Mouse (Mus musculus) kidney, adult 8-10 months (tissue): ENCODE data around the gene 1700001O22Rik.

Source experiments
- DNase-seq, 2 experiments: peaks; one replicate each; pipeline ENCODE4 v3.0.0; 2022

Gene 1700001O22Rik

DNA sequence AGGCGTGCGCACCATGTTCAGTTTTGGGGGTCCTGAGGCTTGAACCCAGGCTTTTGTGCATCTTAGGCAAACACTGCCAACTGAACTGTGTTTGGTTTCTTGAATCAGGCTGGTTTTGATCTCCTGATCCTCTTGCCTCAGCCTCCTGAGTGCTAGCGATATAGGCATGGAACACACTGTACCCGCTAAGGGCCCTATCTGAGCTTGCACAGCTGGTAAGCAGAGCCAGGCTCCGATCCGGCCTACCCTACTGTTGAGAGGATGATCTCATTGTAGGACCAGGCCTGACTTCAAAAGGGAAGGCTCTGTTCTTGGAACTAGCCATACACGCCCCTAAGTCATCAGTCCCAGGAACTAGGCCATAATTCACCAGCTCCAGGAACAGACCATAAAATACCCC, 7.1 kb upstream of the 1700001O22Rik start:
- no peak for DNase-seq

DNA sequence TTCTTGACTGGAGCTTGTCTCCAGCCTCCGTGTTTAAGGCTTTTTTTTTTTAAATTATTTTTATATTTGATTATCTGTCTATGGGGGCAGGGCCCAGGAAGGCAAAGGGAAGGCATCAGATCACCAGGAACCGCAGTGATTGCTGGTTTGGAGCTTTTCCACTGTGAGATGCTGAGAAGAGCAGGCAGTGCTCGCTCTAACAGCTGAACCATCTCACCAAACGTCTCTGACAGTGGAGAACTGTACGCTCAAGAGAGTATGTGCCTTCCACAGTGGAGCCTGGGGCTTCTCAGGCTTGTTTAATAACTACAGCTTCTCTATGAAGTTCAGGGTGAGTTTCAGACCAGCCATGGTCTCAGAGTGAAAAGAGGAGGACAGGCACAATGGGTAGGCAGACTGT, 6.0 kb upstream of the 1700001O22Rik start:
- DNase-seq: no peak

DNA sequence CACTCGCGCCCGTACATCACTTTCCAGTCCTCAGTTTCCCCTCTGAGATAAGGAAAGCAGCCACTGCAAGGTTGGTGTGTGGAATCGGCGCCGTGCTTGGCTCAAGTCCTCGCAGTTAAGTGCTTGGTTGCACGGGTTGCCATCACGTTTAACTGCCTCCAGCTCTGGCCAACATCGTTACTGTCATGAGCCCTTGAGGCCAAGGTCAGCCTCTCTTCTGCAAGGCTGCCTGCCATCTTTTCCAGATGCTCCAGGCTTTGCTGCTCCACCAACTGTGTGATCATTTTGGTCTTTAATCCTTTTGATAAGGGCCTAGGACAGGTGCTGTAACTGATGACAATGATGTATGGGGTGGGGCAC, 4.8 kb upstream of the 1700001O22Rik start:
- DNase-seq: no peak

DNA sequence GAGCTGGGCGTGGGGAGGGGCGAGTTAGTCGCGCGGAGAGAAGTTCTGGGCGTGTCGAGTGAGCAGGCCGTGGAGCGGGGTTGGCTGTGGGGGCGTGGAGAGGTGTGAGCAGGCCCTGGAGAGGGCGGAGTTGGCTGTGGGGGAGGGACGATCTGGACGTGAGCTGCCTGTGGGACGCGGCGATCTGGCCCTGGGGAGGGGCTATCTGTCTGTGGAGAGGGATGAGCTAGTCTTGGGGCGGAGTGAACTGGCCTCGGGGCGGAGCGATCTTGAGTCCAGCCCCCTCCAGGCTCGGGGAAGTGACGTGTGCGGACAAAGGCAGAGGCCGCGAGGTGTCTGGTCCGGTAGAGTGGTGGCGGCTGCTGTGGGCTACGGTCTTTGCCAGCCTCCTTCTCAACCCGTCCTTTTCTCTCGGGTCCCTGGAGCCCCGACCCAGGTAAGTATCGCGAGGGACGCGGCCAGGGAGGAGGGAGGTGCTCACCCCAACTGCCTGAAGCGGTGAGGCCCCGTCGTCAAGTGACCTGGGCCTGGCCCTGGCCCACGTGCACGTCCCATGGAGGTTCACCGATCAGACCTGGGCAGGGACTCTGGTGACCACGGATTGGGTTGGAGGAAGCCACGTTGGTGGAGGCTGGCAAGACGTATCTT, 4.3 kb upstream of the 1700001O22Rik start, which contains the start of gene Ntmt1:
TSS of gene Ntmt1 (plus strand) at position 179 of the 648 bp plus-strand sequence.
- DNase-seq: peak; percentile 100

DNA sequence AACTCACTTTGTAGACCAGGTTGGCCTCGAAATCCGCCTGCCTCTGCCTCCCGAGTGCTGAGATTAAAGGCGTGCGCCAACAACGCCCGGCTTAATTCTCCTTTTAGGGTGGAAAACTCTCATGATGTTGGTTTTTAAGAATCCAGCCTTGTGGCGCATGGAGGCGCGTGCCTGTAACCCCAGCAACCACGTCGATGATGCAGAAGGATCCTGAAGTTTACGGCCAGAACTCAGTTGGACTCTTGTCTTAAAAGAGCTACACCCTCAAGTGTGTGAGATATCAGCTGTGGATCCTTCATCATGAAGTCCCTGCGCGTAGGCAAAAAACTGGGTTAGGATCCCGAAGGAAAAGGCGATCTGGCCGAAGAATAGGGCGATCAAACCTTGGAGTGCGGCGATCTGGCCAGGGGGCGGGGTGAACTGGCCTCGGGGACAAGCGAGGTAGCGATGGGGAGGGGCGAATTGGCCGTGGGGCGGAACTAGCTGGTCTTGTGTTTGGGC, 3.7 kb upstream of the 1700001O22Rik start:
- DNase-seq: no peak

DNA sequence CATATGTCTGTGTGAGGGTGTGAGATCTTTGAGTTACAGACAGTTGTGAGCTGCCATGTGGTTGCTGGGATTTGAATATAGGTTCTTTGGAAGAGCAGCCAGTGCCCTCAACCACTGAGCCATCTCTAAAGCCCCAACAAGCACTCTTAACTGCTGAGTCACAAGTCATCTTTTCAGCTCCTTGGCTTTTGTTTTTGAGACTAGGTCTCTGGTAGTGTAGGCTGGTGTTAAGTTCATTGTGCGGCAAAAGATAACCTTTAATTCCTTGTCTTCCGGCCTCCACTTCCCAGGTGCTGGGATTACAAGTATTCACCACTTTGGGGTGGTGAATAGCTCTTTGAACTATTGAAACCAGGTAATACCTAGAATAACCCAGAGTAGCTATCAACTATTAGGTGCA, 2.5 kb upstream of the 1700001O22Rik start:
- no peak for DNase-seq

DNA sequence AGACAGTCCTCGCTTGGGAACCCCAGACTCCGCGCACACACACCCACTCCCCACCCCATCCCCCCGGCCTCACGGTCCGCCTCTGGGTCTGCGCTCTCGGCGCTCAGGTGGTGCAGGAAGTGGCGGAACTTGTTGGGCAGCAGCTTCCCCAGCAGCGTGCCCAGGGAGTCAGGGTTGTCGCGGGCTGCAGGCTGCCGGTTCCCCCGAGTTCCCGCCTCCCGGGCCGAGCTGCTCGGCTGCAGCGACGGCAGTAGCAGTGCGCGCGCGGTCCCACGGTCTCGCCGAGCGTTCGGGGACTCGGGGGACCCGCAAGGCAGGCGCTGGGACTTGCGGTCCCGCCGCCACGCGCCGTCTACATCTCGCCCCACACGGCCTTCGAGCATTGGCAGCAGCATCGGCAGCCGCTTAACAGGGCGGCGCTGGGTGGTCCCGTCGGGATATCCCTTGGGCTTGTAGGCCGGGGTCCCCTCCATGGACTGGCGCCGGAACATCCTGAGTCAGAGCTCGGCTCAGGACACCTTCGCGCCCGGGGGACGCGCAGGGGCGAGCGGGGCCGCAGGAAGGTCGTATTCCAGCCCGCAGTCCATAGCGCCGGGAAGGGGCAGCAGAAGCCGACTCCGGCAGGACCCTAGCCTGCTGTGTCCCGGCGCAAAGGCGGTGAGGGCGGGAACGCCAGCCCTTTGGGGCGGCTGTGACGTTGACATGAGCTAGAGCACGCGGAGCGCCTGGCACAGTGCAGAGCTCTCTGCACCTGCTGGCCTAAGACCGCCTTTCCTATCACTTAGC, 2.2 kb downstream of the 1700001O22Rik start:
- DNase-seq: no peak

DNA sequence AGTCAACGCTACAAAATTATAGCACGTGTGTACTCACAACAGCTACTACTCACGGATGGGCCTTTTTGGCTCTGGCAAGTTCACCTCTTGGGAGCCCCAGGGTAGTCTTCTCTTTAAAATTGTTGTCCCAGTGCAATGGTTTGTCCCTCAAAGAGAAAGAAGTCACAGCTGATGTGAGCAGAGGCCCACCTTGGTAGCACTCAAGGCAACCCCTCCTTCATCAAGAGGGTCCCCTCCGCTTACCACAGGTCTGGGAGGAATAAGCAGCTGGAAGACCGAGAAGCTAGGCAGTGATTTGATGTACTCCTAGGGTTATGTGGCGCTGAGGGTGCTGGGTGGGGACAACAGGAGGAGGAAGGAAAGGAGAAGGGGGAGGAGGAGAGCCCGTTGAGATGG, 2.8 kb downstream of the 1700001O22Rik start:
- DNase-seq: no peak

DNA sequence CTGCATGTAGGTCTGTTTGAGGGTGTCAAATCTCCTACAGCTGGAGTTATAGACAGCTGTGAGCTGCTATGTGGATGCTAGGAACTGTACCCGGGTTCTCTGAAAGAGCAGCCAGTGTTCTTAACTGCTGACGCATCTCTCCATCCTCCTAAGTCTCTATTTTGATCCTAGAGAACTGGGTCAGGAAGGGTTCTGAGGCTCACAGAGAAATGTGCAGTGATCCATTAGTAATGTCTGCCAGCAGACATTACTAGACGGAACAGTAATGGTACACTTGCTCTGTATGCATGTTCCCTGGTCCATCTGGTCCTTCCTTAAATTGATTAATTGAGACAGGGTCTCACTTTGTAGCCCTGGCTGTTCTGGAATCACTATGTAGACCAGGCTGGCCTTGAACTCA, 4.0 kb downstream of the 1700001O22Rik start:
- DNase-seq: no peak

DNA sequence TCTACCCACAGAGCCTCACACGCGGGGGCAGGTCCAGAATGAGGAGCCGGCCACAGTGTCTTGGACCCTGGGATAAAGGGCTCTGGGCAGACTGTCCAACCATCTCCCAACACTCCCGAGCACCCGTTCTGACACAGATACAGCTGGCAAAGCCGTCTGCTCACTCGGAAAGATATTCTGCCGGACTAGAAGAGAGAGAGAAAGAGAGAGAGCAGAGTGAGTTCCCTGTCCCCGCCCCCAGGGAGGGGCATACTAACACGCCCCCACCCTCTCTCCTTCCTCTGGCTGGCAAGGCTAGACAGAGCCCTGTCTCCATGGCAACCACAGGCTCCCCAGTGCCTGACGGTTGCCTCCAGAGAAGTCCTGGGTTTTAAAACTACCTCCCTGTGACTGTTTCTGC, 7.1 kb downstream of the 1700001O22Rik start:
- DNase-seq: peak; percentile 77 to 81

DNA sequence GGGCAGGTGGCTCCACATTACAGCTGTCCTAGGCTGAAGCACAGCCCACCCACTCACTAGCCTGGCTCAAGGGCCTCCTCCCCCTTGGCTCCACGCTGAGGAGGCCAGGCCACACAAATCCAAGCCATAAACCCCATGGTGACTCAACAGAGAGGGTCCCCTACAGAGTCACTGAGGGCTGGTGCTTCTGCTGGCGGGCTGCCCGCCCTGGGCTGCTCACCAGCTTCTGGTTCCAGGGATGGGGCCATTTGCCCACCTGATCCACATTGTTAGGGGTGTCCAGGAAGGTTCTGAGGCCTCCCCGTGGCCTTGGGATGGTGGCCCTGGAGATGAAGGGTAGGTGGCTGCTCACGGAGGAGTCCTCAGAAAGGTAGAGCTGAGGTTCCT, 7.6 kb downstream of the 1700001O22Rik start:
- no peak for DNase-seq

DNA sequence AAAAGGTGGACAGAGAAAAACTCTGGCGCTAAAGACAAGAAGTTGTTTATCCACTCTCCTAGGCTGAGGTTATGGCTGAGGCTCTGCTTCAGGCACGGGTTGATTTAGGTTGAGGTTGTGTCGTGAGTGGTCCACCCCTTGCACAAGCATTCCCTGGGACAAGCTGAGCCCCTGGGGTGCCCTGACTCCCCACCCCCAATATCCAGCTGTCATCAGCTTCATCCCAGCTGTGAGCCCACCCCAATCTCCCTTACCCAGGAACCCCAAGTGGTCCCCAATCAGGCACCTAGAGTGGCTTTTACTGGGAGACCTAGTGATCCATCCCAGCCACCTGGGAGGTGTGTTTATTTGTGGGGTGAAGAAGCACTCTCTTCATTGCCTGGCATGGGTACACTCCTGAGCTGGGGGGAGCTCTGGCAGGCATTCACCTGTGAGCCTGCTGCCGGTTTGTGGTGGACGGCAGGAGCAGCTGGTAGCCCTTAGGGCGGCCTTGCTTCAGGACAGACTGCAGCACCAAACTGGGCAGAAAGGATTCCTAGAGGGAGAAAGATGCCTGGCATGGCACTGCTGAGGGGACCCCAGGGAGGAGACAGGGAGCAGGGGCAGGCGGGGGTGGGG, 8.1 kb downstream of the 1700001O22Rik start:
- DNase-seq: no peak

DNA sequence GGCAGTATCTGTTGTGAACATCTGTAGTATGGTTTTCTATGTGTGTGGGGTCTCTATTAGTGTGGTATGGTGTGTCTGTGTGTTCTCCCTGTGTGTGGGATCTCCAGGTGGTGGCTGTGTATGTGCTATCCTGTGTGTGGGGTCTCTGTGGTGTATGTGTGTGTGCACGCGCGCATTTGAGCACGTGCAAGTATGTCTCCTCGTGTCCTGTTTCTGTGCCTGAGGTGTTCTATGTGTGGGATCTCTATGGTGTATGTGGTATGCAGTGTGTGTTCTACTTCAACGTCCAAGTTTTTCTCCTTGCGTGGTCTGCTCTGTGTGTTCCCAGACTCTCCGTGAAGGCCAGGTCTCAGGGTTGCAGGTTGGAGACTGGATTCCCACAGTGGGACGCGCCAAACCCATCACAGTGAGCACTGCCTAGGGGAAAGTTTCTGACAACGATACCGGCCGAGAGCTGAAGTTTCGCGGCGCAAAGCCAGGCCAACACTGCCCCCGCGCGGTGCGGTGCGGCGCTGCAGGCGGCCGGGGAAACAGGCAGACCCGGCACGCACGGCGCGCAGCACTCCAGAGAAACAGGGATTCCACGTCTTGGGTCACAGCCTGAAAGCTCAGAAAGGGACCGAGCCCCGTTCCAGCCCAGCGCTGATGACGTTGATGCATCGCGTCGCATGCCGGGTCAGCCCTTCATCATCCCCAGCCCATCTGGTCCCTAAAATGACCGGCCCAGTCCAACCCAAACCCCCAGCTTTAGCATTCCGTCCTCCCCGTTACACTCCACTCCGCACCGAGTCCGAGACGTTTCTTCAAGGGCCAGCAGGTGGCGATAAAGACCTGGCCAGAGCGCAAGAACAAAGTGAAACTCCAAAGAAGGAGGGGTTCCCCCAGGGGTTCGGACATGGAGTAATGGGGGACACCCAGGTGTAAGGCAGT, 9.0 kb downstream of the 1700001O22Rik start:
- DNase-seq: peak; percentile 88 to 97

DNA sequence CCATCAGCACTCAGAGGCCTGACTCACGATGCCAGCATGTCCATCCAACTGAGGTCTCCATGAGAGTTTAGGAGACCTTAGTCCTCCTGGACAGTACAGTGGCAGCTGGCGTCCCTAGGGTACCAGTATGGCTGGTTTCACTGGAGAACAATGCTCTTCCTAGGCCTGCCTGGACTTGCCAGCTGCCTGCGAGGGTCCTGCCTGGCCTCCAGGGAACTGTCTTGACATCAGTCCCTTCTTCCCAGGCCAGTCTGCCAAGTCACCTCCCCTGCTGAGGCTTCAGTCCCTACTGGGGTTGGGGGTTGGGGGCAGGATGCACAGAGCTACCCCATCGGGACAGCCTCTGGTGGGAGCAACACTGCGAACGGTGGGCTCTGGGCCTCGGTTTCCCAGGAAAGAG, 11.4 kb downstream of the 1700001O22Rik start:
- no peak for DNase-seq

DNA sequence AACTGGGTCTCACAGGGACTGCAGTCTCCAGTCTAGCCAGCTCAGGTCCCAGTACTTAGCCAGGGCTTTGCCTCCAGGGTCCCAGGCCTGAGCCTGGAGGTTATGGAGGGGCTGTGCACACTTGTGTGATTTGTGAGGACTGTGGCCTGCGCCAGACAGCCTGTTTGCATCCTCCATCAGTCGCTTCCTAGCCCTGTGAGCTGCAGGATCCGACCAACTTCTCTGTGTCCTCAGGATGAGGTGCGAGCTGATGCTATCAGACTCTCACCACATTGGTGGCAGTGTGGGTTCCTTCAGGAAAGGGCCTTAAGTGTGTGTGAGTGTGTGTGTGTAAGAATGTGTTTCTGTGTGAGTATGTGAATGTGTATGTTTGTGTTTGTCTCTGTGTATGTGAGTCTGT, 16.0 kb downstream of the 1700001O22Rik start:
- no peak for DNase-seq

DNA sequence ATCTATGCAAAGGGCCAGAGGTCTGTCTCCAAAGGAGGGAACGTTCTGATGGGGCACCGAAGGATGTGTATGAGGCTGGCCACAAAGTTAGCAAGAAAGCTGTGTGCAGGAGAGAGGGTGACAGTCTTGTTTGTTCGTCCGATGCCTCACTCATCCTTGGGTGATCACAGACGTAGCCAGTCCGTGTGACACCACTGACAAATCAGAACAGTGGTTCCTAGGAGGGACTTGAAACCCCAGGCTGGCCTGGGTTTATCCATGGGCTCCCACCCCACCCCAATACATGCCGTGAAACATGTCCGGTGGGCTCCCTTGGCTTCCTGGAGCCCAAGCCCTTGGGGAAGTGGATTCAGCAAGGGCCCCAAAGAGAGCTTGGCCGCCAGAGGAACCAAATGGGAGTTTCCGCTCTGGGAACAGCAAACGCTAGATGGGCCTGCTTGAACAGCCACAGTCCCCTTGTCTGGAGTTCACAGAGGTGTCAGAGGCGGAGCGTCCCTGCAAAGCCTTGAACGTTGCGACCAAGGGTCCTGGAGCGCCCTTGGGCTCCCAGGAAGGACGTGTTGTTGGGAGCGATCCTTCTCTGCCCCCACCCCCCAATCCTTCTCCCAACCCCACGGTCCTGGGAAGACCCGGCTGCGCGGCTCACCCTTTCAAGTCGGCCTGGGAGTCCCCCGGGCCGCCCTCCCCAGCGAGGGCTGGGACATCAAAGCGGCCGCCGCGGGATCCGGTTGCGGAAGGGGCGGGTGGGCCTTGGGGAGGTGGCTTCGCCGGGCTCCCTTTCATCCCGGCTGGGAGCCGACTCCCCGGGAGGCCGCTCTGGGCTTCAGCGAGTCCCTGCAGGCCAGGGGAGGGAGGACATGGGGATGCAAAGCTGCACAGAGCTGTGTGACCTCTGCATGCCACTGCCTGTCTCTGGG, 19.1 kb downstream of the 1700001O22Rik start:
- DNase-seq: no peak

DNA sequence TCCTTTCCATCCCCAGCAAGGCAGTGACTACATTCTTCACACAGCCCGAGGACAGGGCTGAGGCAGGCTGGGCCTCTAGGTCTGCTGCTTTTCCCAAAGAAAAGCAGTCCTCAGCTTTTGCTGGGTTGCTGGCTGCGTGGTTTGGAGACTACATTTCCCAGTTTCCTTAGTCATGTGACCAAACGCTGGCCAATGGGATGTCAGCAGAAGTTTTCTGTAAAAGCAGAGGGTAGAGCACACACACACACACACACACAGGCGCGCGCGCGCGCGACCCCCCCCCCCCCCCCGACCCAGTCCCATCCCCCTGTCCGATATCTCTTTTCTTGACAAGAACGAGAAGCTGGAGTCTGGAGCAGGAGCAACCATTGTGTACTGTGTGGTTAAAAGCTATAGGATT, 20.1 kb downstream of the 1700001O22Rik start:
- peak; percentile 78 to 79 for DNase-seq

DNA sequence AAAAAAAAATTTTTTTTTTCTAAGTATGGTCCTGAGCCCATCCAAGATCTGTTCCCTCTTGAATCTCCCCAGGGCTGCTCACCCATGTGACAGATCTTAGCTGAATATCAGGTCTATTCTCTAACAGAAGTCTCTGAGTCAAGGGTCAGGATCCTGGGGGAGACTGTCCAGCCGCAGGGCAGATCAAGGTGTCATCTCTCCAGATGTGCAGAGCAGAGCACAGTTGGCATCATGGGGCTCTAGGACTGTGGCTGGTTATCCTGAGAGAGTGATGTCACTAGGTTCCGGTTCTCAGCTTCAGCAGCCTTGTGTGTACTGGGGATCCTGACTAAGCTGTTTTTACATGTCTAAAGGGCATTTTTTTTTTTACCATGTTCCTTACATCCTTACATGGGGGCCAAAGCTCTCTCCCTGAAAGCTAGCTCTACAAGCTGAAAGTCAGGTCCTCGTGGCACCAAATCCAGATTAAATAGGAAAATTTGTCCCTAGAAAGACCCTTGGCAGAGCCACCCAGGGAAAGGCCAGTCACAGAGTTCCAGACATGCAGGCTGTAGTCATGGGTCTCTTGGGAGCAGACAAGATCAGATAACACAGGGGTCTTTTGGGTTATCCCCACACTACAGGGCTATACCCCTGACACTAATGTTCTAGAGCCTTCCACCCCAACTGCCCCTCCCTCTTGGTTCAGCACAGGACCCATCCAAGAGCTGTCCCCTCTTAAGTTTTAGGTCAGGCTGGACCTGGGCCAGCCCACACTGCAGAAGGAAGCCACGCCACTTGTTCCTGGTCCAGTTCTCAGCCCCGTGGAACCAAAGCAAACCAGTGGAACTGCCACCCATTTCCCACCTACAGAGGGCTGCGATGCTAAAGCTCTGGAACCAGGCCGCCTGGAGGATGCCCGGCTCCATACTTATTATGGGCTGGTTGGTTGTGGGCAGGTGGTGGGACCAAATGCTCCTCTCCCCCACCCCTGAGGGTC, 20.9 kb downstream of the 1700001O22Rik start:
- no peak for DNase-seq

DNA sequence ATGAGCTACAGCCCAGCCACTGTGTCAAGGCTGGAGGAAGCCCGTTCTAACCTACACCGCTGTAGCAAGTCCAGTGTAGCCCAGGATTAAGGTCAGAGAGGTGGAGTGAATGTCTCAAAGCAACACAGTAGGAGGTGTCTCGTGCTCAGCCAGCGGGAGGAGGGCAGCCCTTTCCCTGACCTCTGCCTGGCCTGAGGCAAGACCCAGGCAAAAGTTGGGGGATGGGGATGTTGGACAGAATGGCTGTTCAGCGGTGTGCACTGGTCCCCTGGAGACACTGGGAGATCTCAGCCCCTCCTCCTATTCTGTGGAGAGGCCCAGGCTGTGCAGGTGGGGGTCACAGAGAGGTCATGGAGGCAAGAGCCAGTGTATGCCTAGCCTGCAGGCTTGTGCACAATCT, 24.2 kb downstream of the 1700001O22Rik start:
- DNase-seq: peak; percentile 78 to 85

DNA sequence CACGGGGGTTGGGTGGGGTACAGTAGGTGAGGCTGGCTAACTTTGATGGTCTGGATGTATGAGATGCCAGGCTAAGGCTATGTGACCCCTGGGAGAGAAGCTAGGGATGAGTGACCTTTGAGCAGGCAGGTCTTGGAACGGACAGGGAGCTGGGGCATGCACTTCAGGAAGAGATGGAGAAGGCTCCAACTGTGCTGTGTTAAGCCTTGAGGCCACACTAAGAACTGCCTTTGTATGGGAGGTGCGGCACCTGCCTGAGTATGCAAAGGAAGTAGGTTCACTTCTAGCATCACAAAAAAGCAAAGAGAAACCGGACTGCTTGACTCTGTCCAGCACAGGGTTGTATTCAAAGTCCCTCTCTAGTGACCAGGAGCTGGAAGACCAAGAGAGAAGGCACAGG, 25.2 kb downstream of the 1700001O22Rik start:
- no peak for DNase-seq
